Mouse (Mus musculus) limb, embryonic 12.5 days (tissue): ENCODE results near the gene Rprml. TPM values are rescaled to one million over a fixed set of nuclear protein-coding genes. Genes with fewer than 3 reads are reported as not detected.

ENCODE experiments used
- ATAC-seq: fragments of 200-750 bp; cut with Nextera tagmentation; 2 replicates; pipeline ENCODE4 v1.8.0; 2017; ENCODE audit warnings: low read depth, moderate TSS enrichment; ENCODE audit not compliant: insufficient number of reproducible peaks, insufficient read depth, low FRiP score, low TSS enrichment
- H3K27ac ChIP-seq: fragments of 300-500 bp; sonication (generic); 2 replicates; pipeline ENCODE4 v1.5.1; 2016; ENCODE audit warnings: mild to moderate bottlenecking, moderate library complexity
- H3K27me3 ChIP-seq: fragments of 300-500 bp; sonication (generic); 2 replicates; pipeline ENCODE4 v1.6.1; 2016; ENCODE audit warnings: mild to moderate bottlenecking, moderate library complexity
- H3K36me3 ChIP-seq: fragments of 300-500 bp; sonication (generic); 2 replicates; pipeline ENCODE4 v1.6.1; 2016; ENCODE audit warnings: mild to moderate bottlenecking, moderate library complexity
- H3K4me1 ChIP-seq: fragments of 300-500 bp; sonication (generic); replicated peaks from 2 replicates; pipeline ENCODE4 v1.6.1; 2016
- H3K4me2 ChIP-seq: fragments of 300-500 bp; sonication (generic); 2 replicates; pipeline ENCODE4 v1.6.1; 2016; ENCODE audit warnings: mild to moderate bottlenecking, moderate library complexity
- H3K4me3 ChIP-seq: fragments of 300-500 bp; sonication (generic); replicated peaks from 2 replicates; pipeline ENCODE4 v1.5.1; 2016; ENCODE audit warnings: mild to moderate bottlenecking
- H3K9ac ChIP-seq: fragments of 300-500 bp; sonication (generic); replicated peaks from 2 replicates; pipeline ENCODE4 v1.6.1; 2016; ENCODE audit warnings: mild to moderate bottlenecking, moderate library complexity
- H3K9me3 ChIP-seq: fragments of 300-500 bp; sonication (generic); 2 replicates; pipeline ENCODE4 v1.6.1; 2016; ENCODE audit warnings: mild to moderate bottlenecking, moderate library complexity
- WGBS: fragments of 180-500 bp; shearing (Covaris S2); methylation state at CpG from one replicate; pipeline ENCODE4 v1.1.7; 2016; 5-methylcytosine and 5-hydroxymethylcytosine counted together
- polyA plus RNA-seq: library from polyadenylated mRNA; unstranded; fragments of >200 nt; fragmentation: Nextera tagmentation; extraction: Ambion mirVana; gene quantifications from 2 replicates; pipeline ENCODE4 v1.2.1, GENCODE M21; 2016

Rprml gene
- polyA plus RNA-seq, 1 experiment from 2014 or later, result not detected

GRCm38 (mm10) chr11:103691036-103691435 lies 41.7 kb downstream of the Rprml start:
- ATAC-seq, result no peak
- Histone ChIP-seq H3K27ac (no peak overlapping the region), H3K9me3 (no peaks in the 10 kb centered on the region), H3K27me3 (no peaks in the 10 kb centered on the region), H3K36me3 (peaks cover 32% of the 10 kb centered on the region), H3K9ac (no peak overlapping the region), H3K4me3 (no peak overlapping the region), H3K4me1 (no peaks in the 10 kb centered on the region), H3K4me2 (no peak overlapping the region)
- WGBS, result 96% methylated on average over 1 of the region's 1 CpGs

GRCm38 (mm10) chr11:103693241-103693640 lies 43.9 kb downstream of the Rprml start:
- 63% methylated on average over 1 of the region's 1 CpGs for WGBS
- ATAC-seq, result no peak
- no peak overlapping the region for H3K9ac ChIP-seq
- no peak overlapping the region for H3K27ac ChIP-seq
- no peaks in the 10 kb centered on the region for H3K27me3 ChIP-seq
- H3K9me3 ChIP-seq, result no peaks in the 10 kb centered on the region
- no peak overlapping the region for H3K4me2 ChIP-seq
- peaks cover 10% of the 10 kb centered on the region for H3K36me3 ChIP-seq
- no peak overlapping the region for H3K4me3 ChIP-seq
- no peaks in the 10 kb centered on the region for H3K4me1 ChIP-seq

GRCm38 (mm10) chr11:103696851-103697564 lies 47.6 kb downstream of the Rprml start:
- Histone ChIP-seq H3K9ac (peak overlapping the region; percentile 83), H3K4me2 (peak overlapping the region; percentile 66), H3K4me3 (peak overlapping the region; percentile 91), H3K36me3 (no peaks in the 10 kb centered on the region), H3K9me3 (no peaks in the 10 kb centered on the region), H3K4me1 (no peaks in the 10 kb centered on the region), H3K27me3 (no peaks in the 10 kb centered on the region), H3K27ac (peak overlapping the region; percentile 97)
- peak; percentile 22 for ATAC-seq
- 3% methylated on average over 18 of the region's 18 CpGs for WGBS

- ATAC-seq, result peak; percentile 92
- Histone ChIP-seq H3K9ac (peak within 1 kb of the TSS; percentile 83), H3K27ac (peak within 1 kb of the TSS; percentile 97), H3K4me2 (peak within 1 kb of the TSS; percentile 66), H3K27me3 (no peaks in the 10 kb centered on the region), H3K4me3 (peak within 1 kb of the TSS; percentile 91), H3K9me3 (no peaks in the 10 kb centered on the region), H3K4me1 (no peaks in the 10 kb centered on the region), H3K36me3 (no peaks in the 10 kb centered on the region)
- under 1% methylated on average over 57 of the region's 57 CpGs for WGBS
Observed at GRCm38 (mm10) chr11:103697565-103698176, 48.3 kb downstream of the Rprml start, which contains the start of gene Gosr2. TSS of gene Gosr2 (minus strand) at chr11:103697898.

GRCm38 (mm10) chr11:103698226-103698625 lies 48.9 kb downstream of the Rprml start:
- no peaks in the 10 kb centered on the region for H3K27me3 ChIP-seq
- peak overlapping the region; percentile 97 for H3K27ac ChIP-seq
- H3K4me2 ChIP-seq, result peak overlapping the region; percentile 66
- H3K4me3 ChIP-seq, result peak overlapping the region; percentile 91
- 85% methylated on average over 2 of the region's 2 CpGs for WGBS
- ATAC-seq, result no peak
- H3K9ac ChIP-seq, result peak overlapping the region; percentile 83
- no peaks in the 10 kb centered on the region for H3K36me3 ChIP-seq
- no peaks in the 10 kb centered on the region for H3K9me3 ChIP-seq
- no peaks in the 10 kb centered on the region for H3K4me1 ChIP-seq

Other genes starting within 250 kb of the Rprml start
- gene Plekhm1, start 236.9 kb upstream of the Rprml start, polyA plus RNA-seq, result 7.8 and 9.1 TPM in 2 replicates
- gene Lrrc37a, start 145.0 kb upstream of the Rprml start, polyA plus RNA-seq, result not detected in 2 replicates
- not detected in 2 replicates for gene Gm884, start 28.4 kb upstream of the Rprml start, polyA plus RNA-seq
- gene Lyzl6, start 10.7 kb upstream of the Rprml start, polyA plus RNA-seq, result not detected in 2 replicates
- gene Gosr2, start 48.3 kb downstream of the Rprml start, polyA plus RNA-seq, result 90.1 and 94.1 TPM in 2 replicates
- gene Wnt9b, start 100.3 kb downstream of the Rprml start, polyA plus RNA-seq, result 1.5 and 1.9 TPM in 2 replicates
- gene Wnt3, start 124.6 kb downstream of the Rprml start, polyA plus RNA-seq, result 8.0 and 9.8 TPM in 2 replicates